Mouse (Mus musculus) limb, embryonic 14.5 days (tissue): ENCODE measurements at regions not wholly inside any gene's neighbourhood (a gene's known extent, or its start where the extent isn't known, plus 50 kb on each side); places are given as distances from the start of the nearest gene placed in this dataset.

Source experiments
- ATAC-seq: fragments of 200-750 bp; cut with Nextera tagmentation; 2 replicates; pipeline ENCODE4 v1.8.0; 2017; ENCODE audit warnings: low read depth, moderate number of reproducible peaks, moderate TSS enrichment; ENCODE audit not compliant: low FRiP score
- DNase-seq: peaks from one replicate; pipeline ENCODE4 v3.0.0-alpha.2; 2015; ENCODE audit warnings: low spot score
- H3K27ac ChIP-seq: fragments of 300-500 bp; sonication (generic); replicated peaks from 2 replicates; pipeline ENCODE4 v1.5.1; 2014; ENCODE audit warnings: low read depth, mild to moderate bottlenecking, low read length, moderate library complexity, mixed read lengths
- H3K27me3 ChIP-seq: fragments of 300-500 bp; sonication (generic); 2 replicates; pipeline ENCODE4 v1.6.1; 2014; ENCODE audit warnings: low read length, mixed read lengths; ENCODE audit not compliant: control insufficient read depth, insufficient read depth
- H3K36me3 ChIP-seq: fragments of 300-500 bp; sonication (generic); 2 replicates; pipeline ENCODE4 v1.6.1; 2014; ENCODE audit warnings: mild to moderate bottlenecking, low read length, moderate library complexity, mixed read lengths; ENCODE audit not compliant: control insufficient read depth, insufficient read depth
- H3K4me1 ChIP-seq: fragments of 300-500 bp; sonication (generic); 2 replicates; pipeline ENCODE4 v1.6.1; 2014; ENCODE audit warnings: antibody characterized with exemption, low read length, mixed read lengths; ENCODE audit not compliant: control insufficient read depth, insufficient read depth
- H3K4me2 ChIP-seq: fragments of 300-500 bp; sonication (generic); replicated peaks from 2 replicates; pipeline ENCODE4 v1.6.1; 2014; ENCODE audit warnings: low read depth, mild to moderate bottlenecking, low read length, moderate library complexity; ENCODE audit not compliant: severe bottlenecking
- H3K4me3 ChIP-seq: fragments of 300-500 bp; sonication (generic); replicated peaks from 2 replicates; pipeline ENCODE4 v1.5.1; 2014; ENCODE audit warnings: low read length
- H3K9ac ChIP-seq: fragments of 300-500 bp; sonication (generic); 2 replicates; pipeline ENCODE4 v1.6.1; 2014; ENCODE audit warnings: mild to moderate bottlenecking, low read depth, low read length, moderate library complexity; ENCODE audit not compliant: severe bottlenecking
- H3K9me3 ChIP-seq: fragments of 300-500 bp; sonication (generic); 2 replicates; pipeline ENCODE4 v1.6.1; 2016; ENCODE audit warnings: low read length; ENCODE audit not compliant: control insufficient read depth
- POLR2A ChIP-seq: fragments of 200-500 bp; IDR thresholded peaks from 2 replicates; pipeline ENCODE4 v1.8.0; 2012; ENCODE audit warnings: inconsistent platforms, mild to moderate bottlenecking, moderate library complexity, borderline replicate concordance; ENCODE audit not compliant: insufficient read depth, insufficient read length; ENCODE audit errors: extremely low read depth
- WGBS: fragments of 180-500 bp; shearing (Covaris S2); extraction: QIAGEN DNeasy Blood & Tissue Kit; methylation state at CpG from one replicate; pipeline ENCODE4 v1.1.7; 2014; 5-methylcytosine and 5-hydroxymethylcytosine counted together

DNA sequence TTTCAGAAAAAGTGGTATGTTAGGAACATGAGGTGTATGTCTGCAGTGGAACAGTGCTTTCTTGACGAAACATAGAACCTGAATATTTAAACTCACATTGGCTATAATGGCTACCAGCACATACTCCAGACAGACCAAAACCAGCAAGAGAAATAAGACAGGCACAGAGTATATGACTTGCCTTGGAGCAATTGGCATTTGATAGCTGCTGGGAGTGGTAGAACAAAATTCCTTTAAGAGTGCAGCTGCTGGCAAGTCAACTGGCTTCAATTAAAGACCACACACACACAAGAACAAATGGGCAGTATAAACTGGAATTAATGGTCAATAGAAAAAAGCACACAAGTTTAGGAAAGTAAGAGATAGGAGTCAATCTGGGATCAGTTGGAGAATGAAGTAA is 732.3 kb downstream of the Sis start:
- Histone ChIP-seq H3K27me3 (no peaks in the 10 kb centered on the region), H3K9me3 (no peaks in the 10 kb centered on the region), H3K4me1 (no peaks in the 10 kb centered on the region), H3K4me3 (no peak overlapping the region), H3K27ac (no peak overlapping the region), H3K4me2 (no peak overlapping the region), H3K36me3 (no peaks in the 10 kb centered on the region), H3K9ac (no peak overlapping the region)
- no peak for TF ChIP-seq POLR2A
- DNase-seq (peak; percentile 4), ATAC-seq (peak; percentile 23; the same call in 1 of the 2 replicates)
- WGBS, result 32% methylated on average over 1 of the region's 1 CpGs

DNA sequence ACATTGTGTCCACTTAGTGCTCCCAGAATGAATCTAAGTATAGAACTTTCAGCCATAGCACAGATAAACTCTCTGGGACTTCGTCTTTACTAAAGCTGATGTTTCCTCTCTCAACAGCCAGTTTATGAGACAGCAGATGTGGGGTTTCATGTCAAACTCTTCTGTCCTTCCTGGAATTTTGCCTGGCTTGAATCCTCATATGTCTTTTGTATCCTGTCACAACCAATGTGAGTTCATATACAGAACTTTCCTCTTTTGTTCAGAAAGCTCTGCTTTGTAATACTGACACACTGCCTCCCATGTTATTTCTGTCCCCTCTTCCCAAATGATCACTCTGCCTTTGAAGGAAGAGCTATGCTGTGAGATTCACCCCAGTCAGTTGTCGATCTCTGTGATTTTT is 739.8 kb downstream of the Sis start:
- no peak for DNase-seq
- H3K36me3 ChIP-seq, result no peaks in the 10 kb centered on the region
- no peaks in the 10 kb centered on the region for H3K27me3 ChIP-seq
- no peak for TF ChIP-seq POLR2A
- 60% methylated on average over 2 of the region's 2 CpGs for WGBS
- no peak for ATAC-seq
- H3K4me2 ChIP-seq, result no peak overlapping the region
- no peak overlapping the region for H3K27ac ChIP-seq
- no peak overlapping the region for H3K4me3 ChIP-seq
- no peaks in the 10 kb centered on the region for H3K9me3 ChIP-seq
- H3K9ac ChIP-seq, result no peak overlapping the region
- H3K4me1 ChIP-seq, result no peaks in the 10 kb centered on the region
